Mouse (Mus musculus) embryo, embryonic 9.5 days (tissue): Measurements from ENCODE around the gene Ccdc177.

Experiments used
- DNase-seq: peaks from one replicate; pipeline ENCODE4 v3.0.0-alpha.2; 2017; ENCODE audit errors: extremely low spot score

The Ccdc177 gene

DNA sequence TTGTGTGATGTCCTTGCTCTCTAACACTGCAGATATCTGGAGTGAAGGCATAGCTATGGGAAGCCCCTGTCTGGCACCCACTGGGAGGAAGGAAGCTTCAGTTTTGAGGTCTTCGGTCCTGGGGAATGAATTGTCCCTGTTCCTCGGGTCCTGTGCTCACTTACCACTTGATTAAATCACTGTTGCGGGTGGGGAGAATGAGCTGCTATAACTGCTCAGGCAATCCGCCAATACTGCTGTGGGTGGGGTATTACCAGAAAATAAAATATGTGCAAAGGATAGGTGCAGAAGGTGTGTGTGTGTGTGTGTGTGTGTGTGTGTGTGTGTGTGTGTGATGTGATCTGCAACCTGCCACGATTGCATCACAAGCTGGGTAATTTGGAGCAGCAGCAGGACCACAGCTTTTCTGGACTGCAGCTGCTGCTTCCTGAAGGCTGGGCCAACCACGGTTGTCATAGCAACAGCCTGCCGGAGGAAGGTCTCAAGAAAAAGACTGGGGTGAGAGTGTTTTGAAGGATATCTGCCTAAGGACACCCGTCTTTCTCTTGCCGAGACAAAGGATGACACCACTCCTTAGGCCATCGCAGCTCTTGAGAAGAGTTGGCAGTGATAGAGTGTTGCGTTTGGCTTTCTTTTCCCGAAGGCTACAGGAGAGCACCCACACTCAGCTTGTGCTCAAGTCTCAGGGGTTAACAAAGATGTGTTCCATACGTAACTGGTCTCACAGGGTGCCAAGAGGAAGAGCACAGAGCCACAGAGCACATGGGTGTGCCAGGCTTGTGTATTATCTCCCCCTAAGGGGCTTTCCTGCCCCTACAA, 23.8 kb downstream of the Ccdc177 start:
- peak; percentile 35 for DNase-seq

DNA sequence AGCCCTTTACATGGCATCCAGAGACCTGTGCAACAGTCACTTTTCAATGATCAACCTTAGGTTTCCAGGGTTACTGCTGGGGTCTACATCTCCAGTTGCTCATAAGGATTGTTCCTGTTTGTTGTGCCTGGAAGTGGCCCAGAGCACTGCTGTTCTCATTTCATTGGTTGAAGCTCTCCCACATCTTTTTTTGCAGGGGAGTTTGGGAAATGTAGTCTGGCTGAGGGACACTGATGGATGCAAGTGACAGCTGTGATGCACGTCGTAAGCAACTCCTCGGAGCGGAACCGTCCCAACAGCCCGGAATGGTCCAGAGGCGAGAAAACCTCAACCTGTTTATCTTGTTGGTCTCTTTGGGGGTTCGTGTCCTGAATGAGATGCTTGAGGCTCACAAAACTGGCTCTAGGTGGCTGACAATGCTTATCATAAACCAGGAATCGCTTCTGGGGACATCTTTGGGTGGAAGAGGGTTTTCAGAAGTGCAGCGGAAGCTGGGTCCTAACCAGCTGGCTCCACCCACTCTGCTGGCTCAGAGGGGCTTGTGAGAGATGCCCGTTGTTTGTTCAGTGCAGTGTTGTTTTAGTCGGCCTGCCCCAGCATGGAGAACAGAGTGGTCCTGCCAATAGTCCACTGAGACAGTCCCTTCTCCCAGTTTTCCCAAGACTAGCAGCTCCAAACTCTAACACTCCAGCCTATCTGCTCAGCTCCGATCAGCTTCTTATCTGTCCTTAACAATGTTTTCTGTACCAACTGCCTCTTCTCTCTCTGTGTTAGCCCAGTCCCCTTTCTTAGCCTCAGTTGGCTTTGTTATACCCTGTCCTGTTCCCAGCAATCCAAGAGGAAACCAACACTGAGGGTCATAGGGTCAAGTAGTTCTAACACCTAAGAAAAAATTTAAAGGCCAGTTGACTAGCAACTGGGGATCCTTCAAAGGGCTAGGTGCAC, 25.7 kb downstream of the Ccdc177 start:
- no peak for DNase-seq

DNA sequence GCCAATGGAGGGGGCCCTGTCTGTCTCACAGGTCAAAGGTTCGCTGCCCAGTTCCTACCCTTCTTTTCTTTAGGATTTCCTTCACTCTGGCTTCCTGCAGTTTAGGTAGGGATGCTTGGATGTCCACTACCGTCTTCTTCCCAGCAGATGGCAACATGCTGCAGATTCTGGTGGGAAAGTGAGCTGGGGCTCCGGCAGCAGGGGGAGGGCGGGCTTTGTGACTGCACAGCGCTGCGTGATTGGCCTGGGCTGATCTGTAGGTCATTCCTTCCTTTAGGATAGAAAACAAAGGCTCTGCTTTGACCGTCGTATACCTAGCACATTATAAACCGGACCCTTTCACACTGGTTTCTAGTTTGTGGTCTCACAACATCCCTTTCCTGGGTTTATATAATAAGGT, 29.9 kb downstream of the Ccdc177 start:
- DNase-seq = peak; percentile 76

DNA sequence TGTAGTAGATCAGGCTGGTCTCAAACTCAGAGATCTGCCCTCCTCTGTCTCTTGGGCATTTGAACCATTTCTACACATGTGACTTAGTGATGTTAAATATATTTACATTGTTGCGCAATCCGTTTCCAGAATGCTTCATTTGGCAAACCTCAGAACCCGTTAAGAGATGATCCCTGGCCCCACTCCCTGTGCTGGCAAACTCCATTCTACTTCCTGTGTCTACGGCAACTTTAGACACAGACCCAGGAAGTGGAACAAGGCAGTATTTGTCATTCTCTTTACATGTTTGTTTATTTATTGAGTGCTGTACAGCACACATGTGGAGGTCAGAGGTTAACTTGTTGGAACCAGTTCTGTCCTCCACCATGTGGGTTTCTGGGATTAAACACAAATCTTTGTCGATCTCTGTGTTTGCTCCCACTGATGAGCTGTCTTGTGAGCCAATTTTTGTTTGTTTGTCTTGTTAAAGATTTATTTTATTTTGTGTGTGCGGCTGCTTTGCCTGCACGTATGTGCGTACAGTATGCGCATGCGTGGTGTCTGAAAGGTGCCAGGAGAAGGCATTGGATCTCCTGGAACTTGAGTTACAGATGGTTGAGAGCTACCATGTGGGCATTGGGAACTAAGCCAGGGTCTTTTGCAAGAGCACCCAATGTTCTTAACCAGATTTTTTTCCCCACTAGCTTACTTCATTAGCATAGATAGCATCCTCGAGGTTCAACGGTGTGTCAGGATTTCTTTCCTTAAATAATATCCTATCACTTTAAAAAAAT, 30.5 kb downstream of the Ccdc177 start:
- no peak for DNase-seq

DNA sequence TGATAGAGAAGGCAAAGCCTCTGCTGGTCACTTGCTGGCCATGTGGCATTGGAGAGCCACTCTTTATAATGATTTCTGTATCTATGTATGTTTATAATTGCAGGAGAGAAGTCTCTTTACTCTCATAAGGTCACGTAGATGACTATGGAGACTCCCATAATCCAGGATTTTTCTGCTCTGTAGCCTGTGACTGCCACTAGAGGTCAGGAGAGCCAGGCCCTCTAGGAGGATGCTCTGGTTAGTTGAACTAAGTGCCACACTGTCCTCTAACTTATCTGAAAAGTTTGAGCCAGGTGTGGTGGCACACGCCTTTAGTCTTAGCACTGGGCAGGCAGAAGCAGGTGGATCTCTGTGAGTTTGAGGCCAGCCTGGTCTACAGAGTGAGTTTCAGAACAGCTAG, 31.7 kb downstream of the Ccdc177 start:
- no peak for DNase-seq

DNA sequence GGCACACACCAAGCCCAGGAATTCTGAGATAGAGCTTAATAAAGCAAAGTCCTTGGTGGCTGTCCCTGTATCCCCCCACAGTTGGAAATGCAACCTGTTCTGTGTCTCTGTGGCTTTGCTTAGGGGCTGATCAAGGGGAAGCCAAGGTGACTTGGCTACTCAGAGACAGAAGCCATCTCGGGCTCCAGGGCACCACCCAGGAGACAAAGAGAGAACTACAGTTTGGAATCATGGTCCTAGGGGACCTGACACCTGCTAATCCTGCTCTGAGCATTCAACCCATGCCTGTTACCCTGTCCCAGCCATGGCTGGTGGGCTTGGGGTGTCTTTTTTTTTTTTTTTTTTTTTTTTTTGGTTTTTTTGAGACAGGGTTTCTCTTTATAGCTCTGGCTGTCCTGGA, 32.3 kb downstream of the Ccdc177 start:
- DNase-seq = no peak

DNA sequence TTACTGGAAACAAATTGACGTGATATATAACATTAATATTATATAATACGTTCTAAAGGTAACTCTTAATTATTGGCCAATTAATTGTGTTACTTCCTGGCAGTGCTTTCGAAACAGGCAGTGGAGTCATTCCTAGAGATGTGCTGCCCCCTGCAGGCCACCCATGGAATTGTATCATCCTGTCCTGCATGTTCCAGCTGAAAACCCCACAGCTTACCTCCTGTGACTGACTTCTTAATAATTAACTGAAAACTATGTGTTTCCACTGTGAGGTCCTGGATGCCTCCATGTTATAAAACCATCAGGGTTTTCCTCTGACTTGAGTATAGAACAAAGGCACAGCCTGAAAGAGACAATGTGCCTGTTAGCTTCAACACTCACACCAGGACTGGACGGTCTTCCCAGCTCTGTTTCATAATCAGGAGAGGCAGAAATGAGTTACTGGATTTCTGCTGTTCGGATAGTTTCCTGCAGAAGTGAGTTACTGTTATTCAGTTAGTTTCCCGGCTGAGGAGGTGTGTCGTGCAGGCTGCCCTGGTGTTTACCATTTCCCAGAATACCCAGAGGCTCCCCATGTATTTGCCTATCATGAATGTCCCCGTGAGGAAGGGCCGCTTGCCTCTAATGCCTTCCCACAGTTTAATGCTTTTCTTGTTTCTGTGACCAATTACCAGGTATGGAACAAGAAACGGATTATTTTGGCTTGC, 35.5 kb downstream of the Ccdc177 start:
- DNase-seq = peak; percentile 77

DNA sequence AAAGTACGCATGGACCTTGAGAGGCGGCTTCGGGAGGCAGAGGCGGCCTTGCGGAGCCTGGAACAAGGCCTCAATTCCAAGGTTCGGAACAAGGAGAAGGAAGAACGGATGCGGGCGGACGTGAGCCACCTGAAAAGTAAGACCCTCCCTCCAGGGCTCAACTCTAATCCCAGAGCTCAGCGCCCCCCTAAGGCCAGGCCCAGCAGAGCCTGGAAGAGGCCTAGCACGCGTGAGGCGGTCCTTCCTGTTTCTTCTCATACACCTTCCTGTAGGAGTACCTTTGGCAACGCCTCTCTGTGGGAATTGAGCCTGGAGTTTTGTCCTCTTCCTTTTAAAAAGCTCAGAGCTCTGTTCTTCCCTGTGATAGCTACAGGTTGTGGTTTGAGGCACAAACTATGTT, 39.0 kb downstream of the Ccdc177 start:
- DNase-seq = no peak

DNA sequence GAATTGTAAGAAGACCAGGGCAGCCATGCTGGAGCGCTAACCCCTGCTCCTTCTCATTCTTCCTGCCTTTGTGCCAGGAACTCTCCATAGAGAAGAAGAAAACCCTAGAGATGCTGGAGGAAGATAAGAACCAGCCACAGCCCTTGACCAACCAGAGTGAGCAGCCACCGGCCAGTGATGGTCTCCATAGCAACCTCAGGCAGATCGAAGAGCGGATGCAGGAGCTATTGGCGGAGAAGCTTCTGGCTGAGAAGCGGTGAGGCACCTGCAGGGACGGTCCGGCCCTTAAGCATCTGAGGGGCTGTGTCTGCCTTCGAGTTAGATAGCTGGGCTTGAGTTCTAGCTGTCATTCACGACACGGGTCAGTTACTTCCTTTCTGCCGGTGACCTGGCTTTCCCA, 40.0 kb downstream of the Ccdc177 start:
- no peak for DNase-seq

DNA sequence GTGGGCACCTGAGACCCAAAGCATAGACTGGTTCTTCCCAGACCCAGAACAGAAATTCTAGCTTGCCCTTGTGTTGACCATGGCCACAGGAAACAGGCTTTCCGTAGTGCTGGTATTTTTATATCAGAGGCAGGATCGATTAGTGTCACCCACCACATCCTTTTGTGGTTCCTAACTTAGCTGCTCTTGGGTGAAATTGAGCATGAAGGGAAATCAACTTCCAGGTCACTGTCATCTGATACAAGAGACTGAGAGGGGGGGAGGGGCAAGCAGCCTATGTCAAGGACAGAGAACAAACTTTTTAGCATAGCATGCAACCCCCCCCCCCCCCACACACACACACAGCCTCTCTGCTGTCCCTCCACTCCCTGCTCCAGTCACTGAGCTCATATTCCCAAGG, 41.3 kb downstream of the Ccdc177 start:
- no peak for DNase-seq

DNA sequence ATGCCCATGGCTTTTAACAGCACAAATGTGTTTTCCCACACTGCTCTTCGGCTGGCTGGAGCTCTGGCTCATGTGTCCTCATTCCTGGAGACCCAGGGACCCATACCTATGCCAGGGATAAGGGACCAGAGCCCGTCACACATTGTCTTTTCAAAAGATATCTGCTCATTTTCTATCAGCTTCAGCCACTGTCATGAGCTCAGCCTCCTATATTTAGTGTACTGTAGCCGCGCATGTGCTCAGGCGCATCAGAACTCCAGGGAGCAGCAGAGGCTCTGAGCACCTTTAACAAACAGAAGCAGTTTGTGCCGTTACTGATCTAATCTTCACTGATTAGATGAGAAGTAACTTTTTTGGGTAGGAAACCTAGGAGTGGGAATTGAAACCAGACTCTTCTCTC, 44.6 kb downstream of the Ccdc177 start:
- no peak for DNase-seq

DNA sequence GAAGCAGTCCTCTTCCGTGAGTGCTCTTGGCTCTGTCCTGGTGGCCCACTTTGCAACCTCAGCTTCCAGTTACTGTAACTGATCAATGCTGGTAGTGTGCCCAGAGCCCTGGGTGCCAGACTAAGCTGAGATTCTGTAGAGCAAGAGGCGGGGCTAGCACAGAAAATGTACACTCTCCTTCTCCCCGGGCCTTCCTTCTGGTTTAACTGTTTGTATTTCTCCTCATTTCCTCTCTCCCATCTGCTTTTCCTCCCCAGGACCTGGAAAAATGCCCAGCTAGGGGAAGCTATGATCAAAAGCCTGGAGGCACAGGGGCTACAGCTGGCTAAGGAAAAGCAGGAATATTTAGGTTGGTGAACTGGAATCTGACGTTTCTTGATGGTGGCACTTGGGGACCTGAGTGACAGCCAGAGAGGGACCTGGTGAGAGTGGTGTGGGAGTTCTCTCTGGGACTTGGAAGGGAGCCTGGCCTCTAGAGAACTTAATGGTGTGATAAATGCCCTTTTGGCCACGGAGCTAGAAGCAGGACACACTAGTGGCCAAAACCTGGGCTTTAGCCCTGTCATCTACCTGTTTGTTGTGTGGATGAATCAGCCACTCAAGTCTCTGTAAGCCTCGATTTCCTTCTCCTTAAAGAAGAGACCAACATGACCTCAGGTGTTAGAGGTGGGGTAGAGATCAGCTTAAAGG, 53.4 kb downstream of the Ccdc177 start:
- DNase-seq = no peak

DNA sequence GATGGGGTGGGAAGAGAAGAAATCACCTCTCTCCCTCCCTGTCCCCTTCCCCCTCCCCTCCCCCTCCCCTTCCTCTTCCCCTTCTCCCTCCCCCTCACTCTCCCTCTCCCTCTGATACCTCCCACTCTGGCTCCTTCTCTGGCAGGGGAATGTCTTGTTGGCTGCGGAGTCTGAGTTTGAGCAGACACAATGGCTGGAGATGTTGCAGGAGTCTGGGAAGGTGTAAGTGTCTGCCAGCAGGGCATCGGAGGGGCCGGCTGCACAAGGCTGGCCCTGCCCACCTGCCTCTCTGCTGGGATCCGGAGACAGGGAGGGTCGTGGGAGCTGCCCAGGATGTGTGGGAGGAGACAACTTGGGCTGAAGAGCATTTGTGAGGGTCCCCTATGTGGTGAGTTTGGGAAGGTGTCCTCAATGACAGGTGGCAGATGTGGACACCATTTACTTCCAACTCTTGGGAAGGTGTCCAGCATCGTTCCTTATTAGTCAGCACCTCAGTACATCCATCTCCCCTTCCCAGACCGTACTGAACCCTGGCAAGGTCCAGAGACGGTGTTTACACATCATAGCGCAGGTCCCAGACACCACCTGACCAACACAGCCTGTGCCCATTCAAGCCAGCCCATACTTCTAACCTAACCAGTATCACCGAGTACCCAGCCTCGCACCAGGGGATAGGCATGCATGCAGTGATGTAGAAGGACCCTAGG, 54.1 kb downstream of the Ccdc177 start:
- DNase-seq = no peak
